Mouse (Mus musculus) yolk sac, embryonic 10.5 days (tissue): ENCODE results near the gene AC134908.4.

ENCODE experiments used
- DNase-seq: peaks from one replicate; pipeline ENCODE4 v3.0.0-alpha.2; 2017; ENCODE audit warnings: low spot score

AC134908.4 gene

DNA sequence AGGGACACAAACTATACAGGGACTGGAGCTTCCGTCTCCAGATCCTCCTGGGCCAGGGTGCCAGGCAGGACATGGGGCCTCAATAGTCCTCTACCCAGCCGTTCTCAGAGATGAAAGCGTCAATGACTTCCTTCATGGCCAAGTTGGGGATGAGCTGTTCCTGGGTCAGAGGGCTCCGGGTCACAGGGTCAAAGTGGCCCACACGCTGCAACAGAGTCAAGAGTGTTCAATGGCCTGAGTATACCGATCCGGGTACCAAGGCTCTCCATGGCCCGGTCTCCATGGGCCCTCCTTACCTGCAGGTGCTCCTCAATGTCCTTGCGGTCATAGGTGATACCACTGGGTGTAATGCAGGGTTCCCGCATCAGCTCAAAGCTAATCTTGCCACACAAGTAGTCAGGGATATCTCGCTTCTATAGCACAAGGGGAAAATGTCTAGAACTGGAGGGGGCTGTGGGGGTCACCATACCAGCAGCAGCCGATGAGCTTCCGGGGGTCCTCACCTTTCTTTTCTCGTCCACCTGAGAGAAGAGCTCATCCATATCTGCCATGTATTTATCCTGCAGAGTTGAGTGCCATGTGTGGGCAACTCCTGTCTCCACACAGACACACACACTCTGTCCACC lies 35.5 kb upstream of the AC134908.4 start:
- DNase-seq: no peak

GRCm38 (mm10) chr17:25830200-25830753 lies 34.8 kb upstream of the AC134908.4 start:
- DNase-seq: no peak

DNA sequence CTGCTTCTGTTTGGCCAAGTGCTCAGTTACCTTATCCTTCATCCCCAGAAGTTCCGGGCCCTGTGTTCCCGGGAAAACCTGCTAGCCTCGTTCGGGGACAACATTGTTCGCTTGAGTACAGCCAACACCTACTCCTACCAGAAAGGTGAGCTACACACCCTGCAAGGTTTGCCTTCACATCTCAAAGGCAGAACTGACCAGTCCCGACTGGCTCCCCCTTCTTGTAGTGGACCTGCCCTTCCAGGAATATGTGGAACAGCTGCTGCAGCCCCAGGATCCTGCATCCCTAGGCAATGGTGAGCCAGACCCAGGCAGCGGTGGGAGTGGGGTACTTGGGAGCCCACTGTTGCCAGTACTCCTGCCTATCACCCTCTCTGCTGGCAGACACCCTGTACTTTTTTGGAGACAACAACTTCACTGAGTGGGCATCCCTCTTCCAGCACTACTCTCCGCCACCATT lies 34.1 kb upstream of the AC134908.4 start:
- DNase-seq: no peak

- DNase-seq: peak; percentile 90
These were observed 33.5 kb upstream of the AC134908.4 start, which contains the start of gene Jmjd8 for GRCm38 (mm10) chr17:25828712-25829557. Gene Jmjd8 (plus strand): TSS chr17:25828867.

GRCm38 (mm10) chr17:25828223-25828594 lies 32.8 kb upstream of the AC134908.4 start:
- no peak for DNase-seq

GRCm38 (mm10) chr17:25827546-25828222 lies 32.2 kb upstream of the AC134908.4 start:
- no peak for DNase-seq

DNA sequence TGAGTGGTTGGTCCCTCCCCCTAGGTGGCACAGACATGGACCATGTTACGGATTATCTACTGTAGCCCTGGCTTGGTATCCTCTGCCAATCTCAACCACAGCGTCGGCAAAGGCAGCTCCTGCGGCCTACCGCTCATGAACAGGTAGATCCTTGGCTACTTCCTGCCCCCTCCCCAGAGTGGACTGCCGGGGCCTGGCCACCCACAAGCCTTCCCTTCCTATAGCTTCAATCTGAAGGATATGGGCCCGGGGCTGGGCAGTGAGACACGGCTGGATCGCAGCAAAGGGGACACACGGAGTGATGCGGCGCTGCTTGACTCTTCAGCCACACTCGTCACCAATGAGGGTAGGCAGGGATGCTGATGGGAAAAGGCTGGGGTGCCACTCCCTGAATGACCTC lies 31.6 kb upstream of the AC134908.4 start:
- DNase-seq: no peak

- DNase-seq: no peak
These were observed 30.6 kb upstream of the AC134908.4 start for GRCm38 (mm10) chr17:25825984-25826570.

DNA sequence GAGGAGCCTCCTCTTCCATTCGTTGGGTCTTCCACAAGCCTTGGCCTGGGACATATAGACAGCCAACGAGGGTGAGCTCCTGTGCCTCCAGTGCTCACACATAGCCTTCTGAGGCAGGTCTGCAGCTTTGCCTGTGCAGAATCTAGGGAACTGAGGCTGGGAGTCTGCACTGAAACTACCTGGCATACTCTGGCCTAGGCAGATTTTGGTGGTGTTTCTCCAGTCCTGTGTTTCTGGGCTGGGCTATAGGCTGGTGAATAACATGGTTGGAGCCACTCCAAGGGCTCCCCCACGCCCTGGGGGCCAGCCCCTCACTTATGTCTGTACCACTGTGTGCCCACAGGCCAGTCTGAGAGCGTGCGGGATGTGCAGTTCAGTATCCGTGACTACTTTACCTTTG lies 29.9 kb upstream of the AC134908.4 start:
- DNase-seq: no peak

GRCm38 (mm10) chr17:25824362-25825142 lies 29.1 kb upstream of the AC134908.4 start:
- DNase-seq: no peak

DNA sequence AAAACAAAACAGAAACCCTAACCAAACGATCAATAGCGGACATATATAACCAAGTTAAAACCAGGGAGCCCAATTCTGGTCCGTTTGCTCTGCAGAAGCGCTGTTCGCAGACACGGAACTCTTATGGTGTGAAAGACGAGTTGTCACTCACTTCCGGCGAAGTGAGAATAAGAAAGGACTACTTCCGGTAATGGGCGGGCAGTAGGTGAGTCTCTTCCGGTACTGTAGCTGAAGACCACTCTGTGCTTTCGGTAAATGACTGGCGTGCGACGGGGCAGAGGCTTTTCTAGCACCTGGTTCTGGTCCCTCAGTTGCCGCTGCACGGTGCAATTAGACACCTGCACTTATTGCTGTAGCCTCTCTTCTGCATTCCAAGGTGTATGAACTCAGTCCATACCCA lies 28.0 kb upstream of the AC134908.4 start, which contains the start of gene Wdr24:
Gene Wdr24, plus strand, starts transcription at position 176 of the 400 bp plus-strand sequence.
- DNase-seq: peak; percentile 82

DNA sequence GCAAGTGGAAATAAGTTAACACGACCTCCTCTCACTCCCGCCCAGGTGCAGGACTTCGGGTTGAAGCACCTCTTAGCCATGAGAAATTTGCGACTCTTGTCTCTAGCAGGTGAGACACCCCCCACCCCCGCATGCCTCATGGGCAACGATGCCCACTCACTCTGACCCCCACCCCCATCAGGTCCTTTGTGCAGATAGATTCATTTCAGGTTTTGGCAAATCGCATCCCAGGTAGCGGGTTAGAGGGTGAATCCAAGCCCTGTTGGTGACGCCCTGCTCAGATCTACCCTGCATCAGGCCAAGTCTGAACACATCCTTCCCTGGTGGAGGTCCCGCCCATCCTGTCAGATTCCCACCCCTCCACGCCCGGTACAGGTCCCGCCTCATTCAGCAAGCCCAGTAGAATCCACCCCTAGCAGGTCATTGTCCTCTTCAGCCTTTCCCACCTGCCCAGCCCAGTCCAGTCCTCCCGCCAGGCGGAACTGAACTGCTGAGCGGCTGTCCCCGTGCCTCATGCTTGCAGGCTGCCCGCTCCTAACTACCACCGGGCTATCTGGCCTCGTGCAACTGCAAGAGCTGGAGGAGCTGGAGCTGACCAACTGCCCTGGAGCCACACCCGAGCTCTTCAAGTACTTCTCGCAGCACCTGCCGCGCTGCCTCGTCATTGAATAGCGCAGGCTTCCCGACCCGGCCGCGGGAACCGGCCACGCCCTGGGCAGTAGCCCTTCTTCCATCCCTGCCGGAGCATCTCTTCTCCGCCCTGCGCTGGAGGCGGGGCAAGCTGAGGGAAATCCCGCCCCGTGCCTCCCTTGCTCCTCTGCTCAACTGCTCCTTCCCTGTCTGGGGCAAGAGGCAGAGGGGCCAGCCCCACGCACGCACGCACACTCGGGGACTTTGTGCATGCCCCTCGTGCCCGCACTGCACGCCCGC lies 23.7 kb upstream of the AC134908.4 start:
- peak; percentile 26 for DNase-seq

GRCm38 (mm10) chr17:25817662-25818061 lies 22.2 kb upstream of the AC134908.4 start:
- DNase-seq: no peak

DNA sequence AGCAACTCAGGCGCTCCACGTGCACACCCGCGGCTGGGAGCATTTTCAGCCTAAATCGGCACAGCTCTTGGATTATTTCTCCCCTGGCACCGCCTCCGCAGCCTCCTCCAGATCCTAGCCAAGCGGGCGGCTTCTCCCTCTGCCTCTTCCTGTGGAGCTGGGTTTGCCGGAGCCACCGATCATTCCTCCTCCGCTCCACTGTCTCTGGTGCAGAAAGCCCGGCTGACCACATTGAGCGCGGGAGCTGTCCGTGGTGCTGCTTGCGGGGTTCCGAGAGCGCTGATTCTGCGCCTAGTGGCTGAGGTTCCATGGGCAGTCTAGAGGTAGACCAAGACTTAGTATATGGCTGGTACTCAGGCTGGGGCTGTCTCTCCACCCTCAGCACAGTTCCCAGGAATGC lies 18.0 kb upstream of the AC134908.4 start:
- DNase-seq: peak; percentile 81

DNA sequence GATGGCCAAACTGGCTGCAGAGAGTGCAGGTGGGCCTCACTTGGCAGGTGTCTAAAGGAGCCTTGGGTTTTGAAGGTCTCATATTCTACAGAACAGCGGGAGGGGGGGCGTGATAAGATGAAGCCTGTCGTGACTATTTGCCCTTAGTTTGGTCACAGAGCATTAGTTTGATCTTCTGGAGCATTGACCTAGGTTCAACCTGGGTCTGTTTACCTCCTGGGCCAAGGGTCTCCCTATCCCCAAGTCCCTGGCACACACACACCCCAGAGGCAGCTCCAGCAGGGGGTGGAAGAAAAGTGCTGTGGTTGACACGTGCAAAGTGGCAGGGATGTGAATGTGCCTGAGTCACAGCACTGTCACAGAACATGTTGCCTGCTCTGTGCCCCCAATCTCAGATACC lies 15.4 kb upstream of the AC134908.4 start:
- DNase-seq: no peak

GRCm38 (mm10) chr17:25809606-25810340 lies 14.3 kb upstream of the AC134908.4 start:
- no peak for DNase-seq

GRCm38 (mm10) chr17:25808789-25809605 lies 13.5 kb upstream of the AC134908.4 start, which contains the start of gene Fbxl16:
Gene Fbxl16 (plus strand): TSS chr17:25809085.
- DNase-seq: peak; percentile 62

DNA sequence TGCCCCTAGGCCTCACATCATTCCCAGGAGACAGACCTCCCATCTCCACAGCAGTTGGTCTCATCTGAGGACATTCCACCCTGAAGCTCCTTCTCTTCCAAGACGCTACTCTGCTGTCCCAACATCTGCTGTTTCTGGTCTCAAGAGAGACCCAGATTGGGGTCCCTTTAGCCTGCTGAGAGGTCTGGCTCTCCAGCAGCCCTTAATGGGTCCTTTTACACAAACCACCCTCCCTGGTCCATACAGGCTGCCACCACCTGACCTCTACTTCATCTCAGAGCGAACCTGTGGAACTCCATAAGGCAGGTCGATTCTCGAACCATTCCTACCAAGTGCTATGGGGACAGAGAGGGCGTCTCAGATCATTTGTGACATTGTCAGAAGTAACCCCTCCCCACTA lies 12.6 kb upstream of the AC134908.4 start:
- no peak for DNase-seq
